Mouse (Mus musculus): ENCODE data around the gene Kdm3a.

The Kdm3a gene

GRCm38 (mm10) chr6:71632829-71633662 lies at the start of gene Kdm3a:
Gene Kdm3a, minus strand, starts transcription at chr6:71632990.
- in situ Hi-C loops (cut with MboI, MseI): no loop called here

- in situ Hi-C loops (cut with MboI, MseI): no loop called here
Observed at GRCm38 (mm10) chr6:71678891-71679290, 46.1 kb upstream of the Kdm3a start.

- in situ Hi-C loops (cut with MboI, MseI): no loop called here
Observed at GRCm38 (mm10) chr6:71673166-71673565, 40.4 kb upstream of the Kdm3a start.

- in situ Hi-C loops (cut with MboI, MseI): no loop called here
Observed at GRCm38 (mm10) chr6:71664511-71664910, 31.7 kb upstream of the Kdm3a start.

GRCm38 (mm10) chr6:71658290-71658689 lies 25.5 kb upstream of the Kdm3a start:
- in situ Hi-C loops (cut with MboI, MseI): no loop called here

- in situ Hi-C loops (cut with MboI, MseI): no loop called here
Observed at GRCm38 (mm10) chr6:71655835-71656234, 23.0 kb upstream of the Kdm3a start.

- in situ Hi-C loops (cut with MboI, MseI): no loop called here
Observed at GRCm38 (mm10) chr6:71651868-71652267, 19.1 kb upstream of the Kdm3a start.

GRCm38 (mm10) chr6:71632486-71632828 lies 333 bp downstream of the Kdm3a start:
- in situ Hi-C loops (cut with MboI, MseI): no loop called here

GRCm38 (mm10) chr6:71631706-71632461 lies 906 bp downstream of the Kdm3a start:
- in situ Hi-C loops (cut with MboI, MseI): no loop called here

- in situ Hi-C loops (cut with MboI, MseI): no loop called here
Observed at GRCm38 (mm10) chr6:71631196-71631595, 1.6 kb downstream of the Kdm3a start.

- in situ Hi-C loops (cut with MboI, MseI): loop anchor here in 1 of 2 experiments (10.0 kb wide), 1 partner anchor 707 kb away; no protein-coding TSS in a partner anchor
Observed at GRCm38 (mm10) chr6:71627325-71627724, 5.5 kb downstream of the Kdm3a start.

GRCm38 (mm10) chr6:71625984-71626383 lies 6.8 kb downstream of the Kdm3a start:
- in situ Hi-C loops (cut with MboI, MseI): loop anchor here in 1 of 2 experiments (10.0 kb wide), 1 partner anchor 709 kb away; no protein-coding TSS in a partner anchor

- in situ Hi-C loops (cut with MboI, MseI): loop anchor here (10.0 to 25.0 kb wide), 2 partner anchors 188 to 710 kb away; no protein-coding TSS in a partner anchor
Observed at GRCm38 (mm10) chr6:71624723-71625122, 8.1 kb downstream of the Kdm3a start.

- in situ Hi-C loops (cut with MboI, MseI): loop anchor here (10.0 to 25.0 kb wide), 2 partner anchors 190 to 713 kb away; no protein-coding TSS in a partner anchor
Observed at GRCm38 (mm10) chr6:71621981-71622380, 10.8 kb downstream of the Kdm3a start.

GRCm38 (mm10) chr6:71621551-71621950 lies 11.2 kb downstream of the Kdm3a start:
- in situ Hi-C loops (cut with MboI, MseI): loop anchor here (10.0 to 25.0 kb wide), 2 partner anchors 191 to 713 kb away; no protein-coding TSS in a partner anchor

- in situ Hi-C loops (cut with MboI, MseI): loop anchor here in 1 of 2 experiments (25.0 kb wide), 1 partner anchor 195 kb away; no protein-coding TSS in a partner anchor
Observed at GRCm38 (mm10) chr6:71616959-71617358, 15.8 kb downstream of the Kdm3a start.

GRCm38 (mm10) chr6:71613225-71613624 lies 19.6 kb downstream of the Kdm3a start:
- in situ Hi-C loops (cut with MboI, MseI): loop anchor here in 1 of 2 experiments (25.0 kb wide), 1 partner anchor 199 kb away; no protein-coding TSS in a partner anchor

- in situ Hi-C loops (cut with MboI, MseI): loop anchor here in 1 of 2 experiments (25.0 kb wide), 1 partner anchor 202 kb away; no protein-coding TSS in a partner anchor
Observed at GRCm38 (mm10) chr6:71609968-71610367, 22.8 kb downstream of the Kdm3a start.

GRCm38 (mm10) chr6:71608994-71609393 lies 23.8 kb downstream of the Kdm3a start:
- in situ Hi-C loops (cut with MboI, MseI): loop anchor here in 1 of 2 experiments (25.0 kb wide), 1 partner anchor 203 kb away; no protein-coding TSS in a partner anchor

GRCm38 (mm10) chr6:71607756-71608155 lies 25.0 kb downstream of the Kdm3a start:
- in situ Hi-C loops (cut with MboI, MseI): loop anchor here in 1 of 2 experiments (25.0 kb wide), 1 partner anchor 205 kb away; no protein-coding TSS in a partner anchor

- in situ Hi-C loops (cut with MboI, MseI): loop anchor here in 1 of 2 experiments (25.0 kb wide), 1 partner anchor 747 kb away; the partner anchor contains the start of genes 0610030E20Rik and Usp39
Observed at GRCm38 (mm10) chr6:71590154-71590553, 42.6 kb downstream of the Kdm3a start.
